Mouse (Mus musculus) CH12.LX (cell line): ENCODE data around the gene Miox. TPM values are rescaled to one million over a fixed set of nuclear protein-coding genes. Genes with fewer than 3 reads are reported as not detected.

Experiments used
- DNase-seq: peaks from one replicate; pipeline ENCODE4 v3.0.0-alpha.2; 2013; ENCODE audit errors: extremely low read depth
- H3K27ac ChIP-seq: 2 replicates; pipeline ENCODE4 v1.5.1; 2012; ENCODE audit warnings: low read depth, mild to moderate bottlenecking, control low read depth, moderate library complexity; ENCODE audit not compliant: insufficient read depth
- H3K27me3 ChIP-seq: replicated peaks from 2 replicates; pipeline ENCODE3; 2012; ENCODE audit warnings: inconsistent platforms
- H3K36me3 ChIP-seq, 2 experiments: replicated peaks in 1 of 2; 2 replicates each; pipeline versions ENCODE3 to v1.6.1; 2012; ENCODE audit warnings: inconsistent platforms in 1 of 2, low read length in 1 of 2, mild to moderate bottlenecking in 1 of 2, mixed read lengths in 1 of 2, moderate library complexity in 1 of 2; ENCODE audit not compliant: control insufficient read depth in 1 of 2, insufficient read depth in 1 of 2
- H3K4me1 ChIP-seq, 2 experiments: 2 replicates each; pipeline ENCODE4 v1.6.1; 2012; ENCODE audit warnings: inconsistent platforms in 1 of 2, moderate library complexity in 1 of 2; ENCODE audit not compliant: insufficient read depth in 2 of 2, control insufficient read depth in 1 of 2
- H3K4me2 ChIP-seq: 2 replicates; pipeline ENCODE4 v1.6.1; 2012; ENCODE audit warnings: low read depth, mild to moderate bottlenecking, control low read depth; ENCODE audit not compliant: poor library complexity, insufficient read depth, severe bottlenecking
- H3K4me3 ChIP-seq, 3 experiments: fragments of 150-350 bp in 1 of 3; sonication (generic) in 1 of 3; replicated peaks in 1 of 3; 2 replicates each; pipeline versions ENCODE3 to v1.5.1; 2011 to 2012; ENCODE audit warnings: low read depth in 2 of 3, low read length in 2 of 3, mild to moderate bottlenecking in 2 of 3, moderate library complexity in 2 of 3, control low read depth in 1 of 3, improper control_type of control experiment in 1 of 3, inconsistent platforms in 1 of 3, mixed read lengths in 1 of 3; ENCODE audit not compliant: poor library complexity in 1 of 3
- H3K79me2 ChIP-seq: replicated peaks from 2 replicates; pipeline ENCODE4 v1.6.1; 2012; ENCODE audit warnings: mild to moderate bottlenecking, moderate library complexity; ENCODE audit not compliant: control insufficient read depth, poor library complexity, insufficient read depth, severe bottlenecking; ENCODE audit errors: extremely low read depth
- H3K9ac ChIP-seq: 2 replicates; pipeline ENCODE4 v1.6.1; 2012; ENCODE audit warnings: low read depth, mild to moderate bottlenecking, control low read depth, moderate library complexity; ENCODE audit not compliant: insufficient read depth
- H3K9me3 ChIP-seq: replicated peaks from 2 replicates; pipeline ENCODE3; 2012; ENCODE audit warnings: low read length, inconsistent platforms, mixed read lengths
- CHD1 ChIP-seq: IDR thresholded peaks from 2 replicates; pipeline ENCODE4 v1.6.1; 2012; ENCODE audit warnings: low read depth, low read length, improper control_type of control experiment, inconsistent platforms
- CTCF ChIP-seq, 2 experiments: IDR thresholded peaks in 1 of 2; conservative IDR thresholded peaks in 1 of 2; 2 replicates each; pipeline ENCODE4 v1.5.1; 2011 to 2012; ENCODE audit warnings: low read depth in 2 of 2, low read length in 2 of 2, improper control_type of control experiment in 1 of 2, inconsistent platforms in 1 of 2, mild to moderate bottlenecking in 1 of 2, moderate library complexity in 1 of 2
- ETS1 ChIP-seq: conservative IDR thresholded peaks from 2 replicates; pipeline ENCODE4 v1.6.1; 2012; ENCODE audit warnings: low read depth, mild to moderate bottlenecking, inconsistent platforms, low read length, improper control_type of control experiment, moderate library complexity
- GABPA ChIP-seq: IDR thresholded peaks from 2 replicates; pipeline ENCODE4 v1.6.1; 2012; ENCODE audit warnings: low read depth, low read length, improper control_type of control experiment, inconsistent platforms; ENCODE audit not compliant: insufficient replicate concordance
- IRF4 ChIP-seq: IDR thresholded peaks from 2 replicates; pipeline ENCODE4 v1.6.1; 2014; ENCODE audit warnings: low read depth, mild to moderate bottlenecking, inconsistent platforms, low read length, improper control_type of control experiment
- JUN ChIP-seq: IDR thresholded peaks from 2 replicates; pipeline ENCODE4 v1.6.1; 2011; ENCODE audit warnings: low read depth, mild to moderate bottlenecking, low read length, improper control_type of control experiment, moderate library complexity; ENCODE audit not compliant: insufficient read depth
- JUND ChIP-seq: conservative IDR thresholded peaks from 2 replicates; pipeline ENCODE4 v1.6.1; 2011; ENCODE audit warnings: low read depth, low read length, improper control_type of control experiment
- KAT2A ChIP-seq: IDR thresholded peaks from 2 replicates; pipeline ENCODE4 v1.6.1; 2012; ENCODE audit warnings: low read length, improper control_type of control experiment, inconsistent platforms; ENCODE audit not compliant: insufficient replicate concordance
- MAFK ChIP-seq: IDR thresholded peaks from 2 replicates; pipeline ENCODE4 v1.6.1; 2011; ENCODE audit warnings: low read length, improper control_type of control experiment; ENCODE audit not compliant: insufficient replicate concordance
- MAX ChIP-seq: IDR thresholded peaks from 2 replicates; pipeline ENCODE4 v1.6.1; 2011; ENCODE audit warnings: low read length, improper control_type of control experiment
- MEF2A ChIP-seq: IDR thresholded peaks from 2 replicates; pipeline ENCODE4 v1.6.1; 2014; ENCODE audit warnings: low read depth, mild to moderate bottlenecking, inconsistent platforms, low read length, improper control_type of control experiment, borderline replicate concordance
- MXI1 ChIP-seq: IDR thresholded peaks from 2 replicates; pipeline ENCODE4 v1.6.1; 2011; ENCODE audit warnings: mild to moderate bottlenecking, low read depth, low read length, improper control_type of control experiment
- PAX5 ChIP-seq: IDR thresholded peaks from 2 replicates; pipeline ENCODE4 v1.6.1; 2012; ENCODE audit warnings: low read length, inconsistent platforms, mixed read lengths
- RCOR1 ChIP-seq: conservative IDR thresholded peaks from 2 replicates; pipeline ENCODE4 v1.6.1; 2012; ENCODE audit warnings: low read depth, mild to moderate bottlenecking, inconsistent platforms, low read length, improper control_type of control experiment
- TBP ChIP-seq: conservative IDR thresholded peaks from 2 replicates; pipeline ENCODE4 v1.6.1; 2011; ENCODE audit warnings: low read depth, low read length, improper control_type of control experiment
- TCF12 ChIP-seq: IDR thresholded peaks from 2 replicates; pipeline ENCODE4 v1.6.1; 2014; ENCODE audit warnings: low read depth, mild to moderate bottlenecking, inconsistent platforms, low read length, improper control_type of control experiment
- USF1 ChIP-seq: IDR thresholded peaks from 2 replicates; pipeline ENCODE4 v1.6.1; 2014; ENCODE audit warnings: low read depth, mild to moderate bottlenecking, inconsistent platforms, low read length, improper control_type of control experiment
- ZMIZ1 ChIP-seq: IDR thresholded peaks from 2 replicates; pipeline ENCODE4 v1.6.1; 2012; ENCODE audit warnings: low read depth, mild to moderate bottlenecking, inconsistent platforms, low read length, improper control_type of control experiment
- dilution Hi-C: fragments of 300-500 bp; cut with MboI; formaldehyde crosslinking; loops from 2 replicates; pipeline ENCODE4 v1.14.3; 2020; ENCODE audit warnings: low sequenced_read_pairs; ENCODE audit not compliant: extremely low pct_unique_long_range_greater_than_20kb, extremely low pct_ligation_motif_present
- in situ Hi-C: fragments of 300-500 bp; cut with MboI; formaldehyde crosslinking; loops from 3 replicates; pipeline ENCODE4 v1.14.3; 2019; ENCODE audit warnings: low sequenced_read_pairs, low pct_ligation_motif_present, low pct_unique_long_range_greater_than_20kb, mixed read lengths
- polyA plus RNA-seq: library from polyadenylated mRNA; unstranded; fragments of >175 nt; gene quantifications from 2 replicates; pipeline ENCODE4 v1.2.1, GENCODE M21; 2012; ENCODE audit warnings: low read depth; ENCODE audit not compliant: insufficient read length
- total RNA-seq, 2 experiments: library from RNA; depleted of rRNA; stranded (reverse); fragments of 300-350 nt in 1 of 2; fragments of >200 nt in 1 of 2; gene quantifications; 2 replicates each; pipeline ENCODE4 v1.2.3; 2012 to 2014

The Miox gene
- total and polyA plus RNA-seq, 3 experiments, result not detected

- dilution Hi-C loops, result no loop called here
- no peak for TF ChIP-seq JUN
- no peak for TF ChIP-seq USF1
- no peak for TF ChIP-seq TBP
- no peak for TF ChIP-seq MEF2A
- TF ChIP-seq, all 38 proteins: peak for 0
- Histone ChIP-seq H3K4me3 (no peak overlapping the region), H3K36me3 (peaks cover 44 to 91% of the 10 kb centered on the region in 2 experiments), H3K27ac (no peak overlapping the region), H3K27me3 (no peaks in the 10 kb centered on the region), H3K9me3 (no peaks in the 10 kb centered on the region), H3K4me1 (peaks cover 14 to 32% of the 10 kb centered on the region in 2 experiments), H3K9ac (no peak overlapping the region), H3K79me2 (no peaks in the 10 kb centered on the region), H3K4me2 (no peak overlapping the region)
- in situ Hi-C loops, result no loop called here
- no peak for DNase-seq
Measured at GRCm38 (mm10) chr15:89285478-89285877, 48.7 kb upstream of the Miox start.

GRCm38 (mm10) chr15:89286114-89286513 is 48.1 kb upstream of the Miox start:
- Histone ChIP-seq H3K4me1 (peaks cover 14 to 32% of the 10 kb centered on the region in 2 experiments), H3K9me3 (no peaks in the 10 kb centered on the region), H3K9ac (no peak overlapping the region), H3K4me2 (no peak overlapping the region), H3K27ac (no peak overlapping the region), H3K79me2 (no peaks in the 10 kb centered on the region), H3K4me3 (no peak overlapping the region), H3K36me3 (peaks cover 45 to 91% of the 10 kb centered on the region in 2 experiments), H3K27me3 (no peaks in the 10 kb centered on the region)
- no peak for DNase-seq
- in situ Hi-C loops, result no loop called here
- dilution Hi-C loops, result no loop called here
- TF ChIP-seq KAT2A, result no peak
- TF ChIP-seq MAFK, result no peak
- TF ChIP-seq CHD1, result no peak
- TF ChIP-seq RCOR1, result no peak
- no peak for TF ChIP-seq MXI1
- TF ChIP-seq GABPA, result no peak
- TF ChIP-seq CTCF (conservative IDR thresholded peaks at IDR 0.05 in 1 of 2, IDR thresholded peaks at IDR 0.05 in 1 of 2; ENCODE audit: low read depth in 2 of 2, low read length in 2 of 2), result no peak
- no peak for TF ChIP-seq JUN
- TF ChIP-seq ETS1, result no peak
- no peak for TF ChIP-seq TCF12
- TF ChIP-seq PAX5, result no peak
- no peak for TF ChIP-seq IRF4
- no peak for TF ChIP-seq JUND
- TF ChIP-seq MAX, result no peak
- no peak for TF ChIP-seq ZMIZ1
